Mouse (Mus musculus) heart, postnatal 36 days (tissue): ENCODE results near the gene Vmn2r28. TPM values are rescaled to one million over a fixed set of nuclear protein-coding genes. Genes with fewer than 3 reads are reported as not detected.
"Not testable (repeated sequence)": the region's sequence is repeated elsewhere in the genome, so short reads cannot be mapped to it uniquely, and the experiment has no call there.

Experiments
- DNase-seq, 2 experiments: peaks; one replicate each; pipeline ENCODE4 v3.0.0; 2021 to 2022
- intact Hi-C: fragments of 180-260 bp; cut with DNase I; formaldehyde crosslinking; loops from one replicate; pipeline ENCODE4 v1.15.1; 2025
- total RNA-seq, 2 experiments: library from RNA; stranded (reverse); gene quantifications; 2 replicates each; pipeline ENCODE4 v1.2.3; 2021

The Vmn2r28 gene
- not detected for total RNA-seq

GRCm38 (mm10) chr7:5493856-5494255, at the start of gene Vmn2r28:
TSS of gene Vmn2r28 (minus strand) at chr7:5493956.
- intact Hi-C loops, DNase-seq: not testable (repeated sequence)

- intact Hi-C loops, DNase-seq: not testable (repeated sequence)
Measured at GRCm38 (mm10) chr7:5540770-5541436, 47.1 kb upstream of the Vmn2r28 start.

- no peak for DNase-seq
- intact Hi-C loops, result no loop called here
Measured at GRCm38 (mm10) chr7:5456674-5457073, 37.1 kb downstream of the Vmn2r28 start, which contains the start of gene Vmn1r59. TSS of gene Vmn1r59 (minus strand) at chr7:5456774.

- intact Hi-C loops, result loop anchor here (5.0 kb wide), 2 partner anchors 172 to 222 kb away; no protein-coding TSS in a partner anchor
- not testable (repeated sequence) for DNase-seq
Measured at GRCm38 (mm10) chr7:5454011-5454410, 39.7 kb downstream of the Vmn2r28 start.

- intact Hi-C loops, result no loop called here
- no peak for DNase-seq
Measured at GRCm38 (mm10) chr7:5448627-5449026, 45.1 kb downstream of the Vmn2r28 start.

Other genes starting within 250 kb of the Vmn2r28 start
- gene Gm5065, start 143.4 kb downstream of the Vmn2r28 start, total RNA-seq, result not detected
- gene Nlrp2, start 142.9 kb downstream of the Vmn2r28 start, total RNA-seq, result not detected
- not detected for gene Vmn1r58, start 80.6 kb downstream of the Vmn2r28 start, total RNA-seq
- gene Vmn1r59, start 37.2 kb downstream of the Vmn2r28 start, total RNA-seq, result not detected
- not detected for gene Vmn1r60, start 53.4 kb upstream of the Vmn2r28 start, total RNA-seq
- not detected for gene Vmn1r61, start 119.3 kb upstream of the Vmn2r28 start, total RNA-seq
- gene Vmn1r62, start 179.7 kb upstream of the Vmn2r28 start, total RNA-seq, result not detected